Mouse (Mus musculus) lung, postnatal 0 days (tissue): ENCODE data around the gene Gm21964.
A peak's percentile ranks its signal among the peaks of the same experiment; 100 is the strongest.

ENCODE experiments used
- CTCF ChIP-seq: IDR thresholded peaks from 2 replicates; pipeline ENCODE4 v1.5.1; 2016; ENCODE audit warnings: antibody characterized with exemption, mild to moderate bottlenecking
- EP300 ChIP-seq: IDR thresholded peaks from 2 replicates; pipeline ENCODE4 v1.6.1; 2016; ENCODE audit warnings: antibody characterized with exemption, mild to moderate bottlenecking, control low read depth

DNA sequence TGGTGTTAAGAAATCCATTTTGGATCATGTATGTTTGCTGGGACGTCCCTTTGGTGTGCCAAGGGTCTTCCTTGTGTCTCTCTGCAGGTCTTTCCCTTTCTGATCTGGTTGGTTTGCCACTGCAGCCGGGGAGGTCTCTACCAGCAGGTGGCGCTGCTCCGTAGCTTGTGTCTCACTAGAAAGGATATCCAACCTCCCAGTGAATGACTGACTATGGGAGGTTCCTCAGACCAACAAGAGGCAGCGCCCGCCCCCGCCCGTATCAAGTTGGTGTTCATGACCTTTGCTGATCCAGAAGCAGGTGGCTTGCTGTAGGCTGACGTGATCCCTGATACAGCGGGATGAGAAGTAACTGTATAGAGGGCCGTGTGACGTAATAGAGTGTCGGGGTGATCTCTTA, 29.5 kb downstream of the Gm21964 start:
- TF ChIP-seq CTCF = peak; percentile 89
- TF ChIP-seq EP300 = no peak
